Mouse (Mus musculus) erythroblast, embryonic 14.5 days (primary cell): Measurements from ENCODE around the gene Olfr484.

Source experiments
- GATA1 ChIP-seq: IDR thresholded peaks from 2 replicates; pipeline ENCODE4 v1.6.1; 2012; ENCODE audit warnings: low read length, inconsistent platforms, mixed read lengths
- TAL1 ChIP-seq: IDR thresholded peaks from 3 replicates; pipeline ENCODE4 v1.6.1; 2012; ENCODE audit warnings: low read length, inconsistent platforms, mixed read lengths

DNA sequence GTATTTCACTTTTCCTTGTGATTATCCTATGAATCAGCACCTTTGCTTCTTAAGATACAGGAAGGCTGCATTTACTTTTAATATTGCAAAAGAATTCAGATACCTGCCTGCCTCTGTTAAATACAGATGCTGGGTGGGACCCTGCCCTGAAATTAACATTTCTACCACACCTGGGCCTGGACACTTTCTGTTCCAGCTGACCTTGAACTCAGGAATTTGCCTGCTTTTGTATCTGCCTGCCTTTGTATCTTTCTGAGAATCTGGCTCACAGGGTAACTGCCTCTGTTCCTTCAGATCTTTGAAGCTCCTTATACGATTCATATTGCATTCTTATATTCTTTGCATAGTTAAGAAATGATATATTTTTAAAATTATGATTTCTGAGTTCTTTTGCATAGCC lies 5.8 kb downstream of the Olfr484 start:
- TF ChIP-seq GATA1: no peak
- no peak for TF ChIP-seq TAL1
